Mouse (Mus musculus) liver, postnatal 0 days (tissue): ENCODE data around the gene Zdhhc14. TPM values are rescaled to one million over a fixed set of nuclear protein-coding genes. Genes with fewer than 3 reads are reported as not detected.

ENCODE experiments used
- ATAC-seq: fragments of 200-750 bp; cut with Nextera tagmentation; 2 replicates; pipeline ENCODE4 v1.8.0; 2017; ENCODE audit warnings: mild to moderate bottlenecking, moderate library complexity
- DNase-seq: peaks from one replicate; pipeline ENCODE4 v3.0.0-alpha.2; 2016
- H3K27ac ChIP-seq: fragments of 300-500 bp; sonication (generic); 2 replicates; pipeline ENCODE4 v1.5.1; 2014; ENCODE audit warnings: antibody characterized with exemption, moderate library complexity, mild to moderate bottlenecking, low read depth
- H3K27me3 ChIP-seq: fragments of 300-500 bp; sonication (generic); 2 replicates; pipeline ENCODE4 v1.6.1; 2014; ENCODE audit warnings: low read length, control low read depth, mixed read lengths; ENCODE audit not compliant: insufficient read depth
- H3K36me3 ChIP-seq: fragments of 300-500 bp; sonication (generic); replicated peaks from 2 replicates; pipeline ENCODE4 v1.6.1; 2014; ENCODE audit warnings: mild to moderate bottlenecking, control low read depth, low read length, moderate library complexity, mixed read lengths; ENCODE audit not compliant: insufficient read depth
- H3K4me1 ChIP-seq: fragments of 300-500 bp; sonication (generic); 2 replicates; pipeline ENCODE4 v1.6.1; 2014; ENCODE audit warnings: antibody characterized with exemption, mild to moderate bottlenecking, control low read depth; ENCODE audit not compliant: insufficient read depth
- H3K4me2 ChIP-seq: fragments of 300-500 bp; sonication (generic); 2 replicates; pipeline ENCODE4 v1.6.1; 2014; ENCODE audit warnings: low read depth, mild to moderate bottlenecking, low read length, moderate library complexity, mixed read lengths
- H3K4me3 ChIP-seq: fragments of 300-500 bp; sonication (generic); 2 replicates; pipeline ENCODE4 v1.5.1; 2014; ENCODE audit warnings: low read depth, low read length
- H3K9ac ChIP-seq: fragments of 300-500 bp; sonication (generic); replicated peaks from 2 replicates; pipeline ENCODE4 v1.6.1; 2014; ENCODE audit warnings: mild to moderate bottlenecking, moderate library complexity
- H3K9me3 ChIP-seq: fragments of 300-500 bp; sonication (generic); 2 replicates; pipeline ENCODE4 v1.6.1; 2016; ENCODE audit warnings: mild to moderate bottlenecking, control low read depth, low read length, mixed read lengths
- CTCF ChIP-seq: sonication (generic); IDR thresholded peaks from 2 replicates; pipeline ENCODE4 v1.5.1; 2016; ENCODE audit warnings: antibody characterized with exemption, low read depth
- EP300 ChIP-seq: IDR thresholded peaks from 2 replicates; pipeline ENCODE4 v1.6.1; 2016; ENCODE audit warnings: antibody characterized with exemption, low read depth, mild to moderate bottlenecking
- WGBS: fragments of 180-500 bp; shearing (Covaris S2); extraction: QIAGEN DNeasy Blood & Tissue Kit; methylation state at CpG from one replicate; pipeline ENCODE4 v1.1.7; 2014; ENCODE audit not compliant: insufficient replicate concordance; 5-methylcytosine and 5-hydroxymethylcytosine counted together
- polyA plus RNA-seq: library from polyadenylated mRNA; unstranded; fragments of >200 nt; fragmentation: Nextera tagmentation; extraction: Ambion mirVana; gene quantifications from 2 replicates; pipeline ENCODE4 v1.2.1, GENCODE M21; 2015

Zdhhc14 gene
- 2.4 and 2.7 TPM in 2 replicates for polyA plus RNA-seq

DNA sequence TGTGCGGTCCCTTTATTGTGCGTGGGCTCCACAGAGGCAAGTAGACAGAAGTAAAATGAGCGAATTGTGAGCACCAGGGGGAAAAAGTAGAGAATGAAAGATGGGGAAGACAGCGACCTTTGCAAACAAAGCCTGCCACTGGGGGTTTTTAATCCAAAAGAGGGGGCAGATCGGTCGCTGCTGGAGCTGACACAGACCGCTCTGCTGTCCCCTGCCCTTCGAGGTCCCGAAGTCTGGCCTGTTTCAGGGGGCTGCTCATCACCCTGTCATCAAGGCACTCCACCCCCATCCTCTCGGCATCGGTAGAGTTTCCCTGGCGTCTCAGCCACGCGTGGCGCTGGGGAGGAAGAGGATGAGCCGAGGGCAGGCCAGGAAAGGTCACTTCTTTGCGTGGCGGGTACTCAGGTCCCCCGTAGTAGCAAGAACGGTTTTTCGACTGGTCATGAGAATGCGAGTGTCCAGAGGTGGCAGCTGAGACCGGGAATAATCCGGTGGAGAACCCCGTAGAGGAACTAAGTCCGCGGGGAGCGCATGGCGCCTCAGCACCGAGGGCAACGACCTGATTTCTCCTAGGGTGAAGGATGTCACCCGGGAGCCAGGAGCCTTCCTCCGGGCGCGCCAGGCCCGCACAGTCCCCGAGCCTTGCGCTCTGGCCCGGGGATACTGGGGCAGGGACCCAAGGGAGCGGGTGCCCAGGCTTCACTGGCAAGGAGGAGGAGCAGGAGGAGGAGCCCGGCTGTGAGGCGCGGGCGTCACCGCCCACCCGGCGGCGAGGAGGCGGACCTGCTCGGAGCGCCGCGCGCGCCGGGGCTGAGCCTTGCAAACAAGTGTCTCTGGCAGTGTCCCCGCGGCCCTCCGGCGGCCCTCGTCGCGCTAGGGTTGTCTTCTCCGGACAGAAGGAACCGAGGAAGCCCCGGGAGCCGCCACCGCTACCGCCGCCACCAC is at the start of gene Zdhhc14:
TSS of gene Zdhhc14 (plus strand) at position 757 of the 945 bp plus-strand sequence.
- peak; percentile 91 for ATAC-seq
- Histone ChIP-seq H3K27me3 (no peaks in the 10 kb centered on the region), H3K9ac (peak within 1 kb of the TSS; percentile 90), H3K4me2 (peak within 1 kb of the TSS; percentile 98), H3K36me3 (0 out of 2 replicates have a peak, but pooled peaks cover 3% of the 10 kb centered on the region), H3K27ac (peak within 1 kb of the TSS; percentile 90), H3K4me1 (peaks cover 12% of the 10 kb centered on the region), H3K9me3 (no peaks in the 10 kb centered on the region), H3K4me3 (peak within 1 kb of the TSS; percentile 72)
- peak; percentile 95 for DNase-seq
- no peak for TF ChIP-seq EP300
- TF ChIP-seq CTCF, result no peak
- WGBS, result under 1% methylated on average over 69 of the region's 70 CpGs

DNA sequence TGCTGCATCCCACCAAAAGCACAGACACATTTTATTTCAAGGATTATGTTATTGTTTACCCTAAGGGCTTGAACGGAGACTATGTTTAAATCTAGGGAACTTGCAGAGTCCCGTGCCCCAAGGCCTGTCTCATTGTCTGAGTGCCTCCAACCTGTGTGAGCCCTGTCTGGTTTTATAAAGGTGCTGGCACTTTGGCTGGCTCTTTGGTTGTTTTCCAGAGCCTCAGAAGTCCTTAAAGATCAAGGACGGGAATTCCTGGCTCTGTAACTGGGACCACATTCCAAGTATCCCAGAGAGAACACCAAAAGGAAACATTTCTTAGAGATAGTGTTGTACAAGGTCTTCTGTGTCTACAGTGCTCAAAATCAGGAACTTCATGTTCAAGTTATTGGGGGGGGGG is 49.1 kb upstream of the Zdhhc14 start:
- DNase-seq, result no peak
- no peak for ATAC-seq
- Histone ChIP-seq H3K4me3 (no peak overlapping the region), H3K9ac (no peak overlapping the region), H3K36me3 (no peaks in the 10 kb centered on the region), H3K27me3 (no peaks in the 10 kb centered on the region), H3K4me1 (peaks cover 4% of the 10 kb centered on the region; the same call in 1 of the 2 replicates), H3K27ac (no peak overlapping the region), H3K9me3 (no peaks in the 10 kb centered on the region), H3K4me2 (no peak overlapping the region)
- 65% methylated on average over 3 of the region's 3 CpGs for WGBS
- TF ChIP-seq EP300 (no peak), CTCF (no peak)

DNA sequence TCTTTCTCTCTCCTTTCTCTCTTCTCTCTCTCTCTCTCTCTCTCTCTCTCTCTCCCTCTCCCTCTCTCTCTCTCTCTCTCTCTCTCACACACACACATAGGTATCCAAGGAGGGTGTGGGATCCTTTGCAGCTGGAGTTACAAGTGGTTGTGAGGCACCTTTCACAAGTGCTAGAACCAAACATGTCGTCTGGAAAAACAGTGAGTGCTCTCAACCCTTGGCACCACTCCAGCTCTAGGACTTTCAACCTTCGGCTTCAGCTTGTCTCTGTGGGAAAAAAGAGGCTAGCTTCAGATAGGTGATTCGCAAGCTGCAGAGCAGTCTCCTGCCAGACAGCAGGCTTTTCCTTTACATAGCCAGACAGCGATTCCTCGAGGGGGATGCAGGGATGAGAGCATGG is 48.6 kb upstream of the Zdhhc14 start:
- WGBS, result 46% methylated on average over 5 of the region's 5 CpGs
- Histone ChIP-seq H3K27me3 (no peaks in the 10 kb centered on the region), H3K36me3 (no peaks in the 10 kb centered on the region), H3K4me1 (peaks cover 4% of the 10 kb centered on the region; the same call in 1 of the 2 replicates), H3K4me3 (no peak overlapping the region), H3K9me3 (no peaks in the 10 kb centered on the region), H3K4me2 (no peak overlapping the region), H3K9ac (no peak overlapping the region), H3K27ac (no peak overlapping the region)
- no peak for DNase-seq
- TF ChIP-seq EP300, result no peak
- TF ChIP-seq CTCF, result no peak
- no peak for ATAC-seq

DNA sequence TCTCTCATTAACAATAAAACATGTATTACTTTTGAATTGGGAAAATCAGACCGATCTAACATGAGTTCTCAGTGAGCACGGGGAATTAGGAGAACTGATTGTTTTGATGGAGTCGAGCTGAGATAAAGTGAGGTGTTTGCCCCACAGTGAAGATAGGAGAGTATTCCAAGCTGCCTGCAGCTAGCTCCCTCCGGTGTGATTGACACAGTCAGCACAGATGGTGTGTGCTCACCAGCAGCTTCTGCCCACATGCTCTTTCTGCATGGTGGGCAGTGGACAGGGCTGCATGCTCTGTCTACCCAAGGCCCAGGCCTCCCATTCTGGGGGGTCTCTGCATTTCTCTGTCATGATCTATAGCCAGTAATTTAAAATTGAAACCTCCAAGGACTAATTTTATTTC is 38.7 kb upstream of the Zdhhc14 start:
- ATAC-seq, result no peak
- H3K36me3 ChIP-seq, result no peaks in the 10 kb centered on the region
- no peaks in the 10 kb centered on the region for H3K4me1 ChIP-seq
- no peaks in the 10 kb centered on the region for H3K9me3 ChIP-seq
- H3K27me3 ChIP-seq, result no peaks in the 10 kb centered on the region
- TF ChIP-seq EP300 (no peak), CTCF (no peak)
- no peak overlapping the region for H3K4me2 ChIP-seq
- H3K27ac ChIP-seq, result no peak overlapping the region
- WGBS, result 73% methylated on average over 4 of the region's 4 CpGs
- no peak overlapping the region for H3K9ac ChIP-seq
- no peak overlapping the region for H3K4me3 ChIP-seq
- no peak for DNase-seq

DNA sequence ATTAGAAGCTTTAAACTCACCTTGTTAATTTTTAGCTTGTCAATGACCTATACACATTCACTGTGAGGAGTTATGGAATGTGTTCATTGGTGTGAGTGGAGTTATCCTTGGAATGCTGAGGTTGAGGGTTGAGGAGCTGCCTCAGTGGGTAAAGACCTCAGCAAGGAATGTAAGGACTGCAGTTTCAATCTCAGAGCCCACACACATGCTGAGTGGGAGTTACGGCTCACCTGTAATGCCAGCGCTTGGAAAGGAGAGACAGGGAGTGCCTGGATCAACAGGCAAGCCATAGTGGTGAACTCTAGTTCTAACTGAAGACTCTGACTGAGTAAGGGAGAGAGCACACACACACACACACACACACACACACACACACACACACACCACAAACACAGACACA is 28.4 kb upstream of the Zdhhc14 start:
- no peaks in the 10 kb centered on the region for H3K36me3 ChIP-seq
- H3K27me3 ChIP-seq, result no peaks in the 10 kb centered on the region
- H3K9ac ChIP-seq, result no peak overlapping the region
- H3K9me3 ChIP-seq, result no peaks in the 10 kb centered on the region
- H3K4me3 ChIP-seq, result no peak overlapping the region
- H3K4me1 ChIP-seq, result no peaks in the 10 kb centered on the region
- DNase-seq, result no peak
- 90% methylated on average over 2 of the region's 2 CpGs for WGBS
- ATAC-seq, result no peak
- no peak overlapping the region for H3K4me2 ChIP-seq
- TF ChIP-seq EP300 (no peak), CTCF (no peak)
- no peak overlapping the region for H3K27ac ChIP-seq

DNA sequence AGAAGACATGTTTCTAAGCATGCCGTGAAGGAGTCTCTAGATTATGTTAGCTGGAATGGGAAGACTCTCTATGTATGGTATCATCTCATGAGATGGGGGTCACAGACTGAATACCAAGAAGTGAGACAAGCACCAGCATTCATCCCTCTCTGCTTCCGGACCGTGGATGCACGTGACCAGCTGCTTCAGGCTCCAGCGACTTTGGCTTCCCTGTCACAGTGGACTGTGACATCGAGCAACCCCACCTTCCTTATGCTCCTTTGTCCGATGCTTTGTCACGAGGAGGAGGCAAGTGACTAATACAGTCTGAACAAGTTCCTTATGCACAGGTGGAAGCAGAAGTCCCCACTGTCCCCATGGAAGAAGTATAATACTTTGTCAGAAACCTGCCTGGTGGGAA is 25.6 kb upstream of the Zdhhc14 start:
- TF ChIP-seq EP300, result no peak
- TF ChIP-seq CTCF, result no peak
- ATAC-seq, result no peak
- no peaks in the 10 kb centered on the region for H3K27me3 ChIP-seq
- no peak overlapping the region for H3K4me2 ChIP-seq
- WGBS, result 71% methylated on average over 8 of the region's 8 CpGs
- no peak for DNase-seq
- no peaks in the 10 kb centered on the region for H3K36me3 ChIP-seq
- no peak overlapping the region for H3K9ac ChIP-seq
- H3K4me3 ChIP-seq, result no peak overlapping the region
- H3K9me3 ChIP-seq, result no peaks in the 10 kb centered on the region
- H3K4me1 ChIP-seq, result no peaks in the 10 kb centered on the region
- no peak overlapping the region for H3K27ac ChIP-seq
